ENCODE assay signal across 11 mouse cellular contexts in the genomic region with DNA sequence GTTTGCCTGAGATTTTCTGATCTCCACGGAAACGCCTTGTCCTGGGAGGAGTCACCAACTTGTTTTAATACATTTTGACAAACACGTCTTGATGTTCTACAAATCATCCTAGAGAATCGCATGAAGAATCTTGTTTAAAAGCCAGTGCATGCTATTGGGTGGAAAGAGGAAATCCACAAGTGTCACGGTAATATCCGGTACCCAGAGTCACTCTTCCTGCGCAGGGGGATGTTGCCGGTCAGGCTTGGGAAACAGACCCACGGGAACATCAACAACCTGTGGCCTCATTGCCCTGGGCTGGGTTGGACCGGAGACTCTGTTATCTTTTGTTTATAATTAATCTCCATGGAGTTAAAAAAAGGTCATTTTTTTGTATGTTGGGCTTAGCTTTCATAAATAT. TPM values are rescaled to one million over a fixed set of nuclear protein-coding genes. Genes with fewer than 3 reads are reported as not detected.
DNase-seq lines count a peak whose midpoint lies in the region; ATAC-seq and TF ChIP-seq lines count a peak whose summit lies in the region.
"Had no signal": no experiment of that assay in that cellular context is flagged by ENCODE, and none has a peak within 500 bp of the region (broad histone marks: within the 10 kb centered on the region; RNA-seq: fewer than 3 reads in every experiment).

No protein-coding gene starts in this region.

- WGBS in kidney, embryonic 14.5 days, result 82% methylated on average over 10 of the region's 10 CpGs
- 68% methylated on average over 10 of the region's 10 CpGs for WGBS in kidney, postnatal 0 days

- no peak overlapping the region for H3K4me2 ChIP-seq in kidney, embryonic 14.5 days (replicated peaks; ENCODE audit: low read depth, low read length)
- H3K4me2 ChIP-seq in kidney, postnatal 0 days (ENCODE audit: low read length), result no peak overlapping the region
- H3K4me2 ChIP-seq: limb, embryonic 12.5 days; stomach, embryonic 15.5 days had no signal

- no peaks in the 10 kb centered on the region for H3K27me3 ChIP-seq in kidney, embryonic 14.5 days (ENCODE audit: control insufficient read depth, insufficient read depth, low read length)
- H3K27me3 ChIP-seq in kidney, postnatal 0 days (ENCODE audit: insufficient read depth, low read length), result no peaks in the 10 kb centered on the region
- H3K27me3 ChIP-seq: limb, embryonic 12.5 days; stomach, embryonic 15.5 days had no signal

- H3K9ac ChIP-seq in kidney, embryonic 14.5 days (ENCODE audit: low read depth, low read length), result no peak overlapping the region
- no peak overlapping the region for H3K9ac ChIP-seq in kidney, postnatal 0 days (ENCODE audit: low read depth, low read length)
- H3K9ac ChIP-seq: limb, embryonic 12.5 days; stomach, embryonic 15.5 days had no signal

- no peaks in the 10 kb centered on the region for H3K36me3 ChIP-seq in kidney, embryonic 14.5 days (ENCODE audit: control insufficient read depth, insufficient read depth, low read length)
- no peaks in the 10 kb centered on the region for H3K36me3 ChIP-seq in kidney, postnatal 0 days (ENCODE audit: insufficient read depth, low read length)
- H3K36me3 ChIP-seq: limb, embryonic 12.5 days; stomach, embryonic 15.5 days had no signal

- H3K4me3 ChIP-seq in kidney, embryonic 14.5 days (ENCODE audit: low read length), result no peak overlapping the region
- no peak overlapping the region for H3K4me3 ChIP-seq in kidney, postnatal 0 days (replicated peaks; ENCODE audit: low read depth, low read length)
- H3K4me3 ChIP-seq: limb, embryonic 12.5 days; stomach, embryonic 15.5 days had no signal

- H3K9me3 ChIP-seq in kidney, embryonic 14.5 days (ENCODE audit: control insufficient read depth, low read length), result no peaks in the 10 kb centered on the region; the same call in 1 of the 2 replicates
- no peaks in the 10 kb centered on the region for H3K9me3 ChIP-seq in kidney, postnatal 0 days (replicated peaks; ENCODE audit: low read length)
- H3K9me3 ChIP-seq: limb, embryonic 12.5 days; stomach, embryonic 15.5 days had no signal

- peak; percentile 57 for DNase-seq in kidney, adult 11 months
- peak; percentile 71 to 79 for DNase-seq in heart, adult 9 months (ENCODE audit: low spot score in 2 of 2)
- DNase-seq in kidney, postnatal 0 days (ENCODE audit: low spot score), result peak; percentile 35
- no peak for DNase-seq in right cerebral cortex, postnatal 36 days (ENCODE audit: low spot score in 2 of 2)
- no peak for DNase-seq in cerebellum, adult 9-10 months
- no peak for DNase-seq in layer of hippocampus, adult 9-10 months (ENCODE audit: low spot score)

- ATAC-seq in kidney, embryonic 14.5 days (ENCODE audit: low FRiP score, low TSS enrichment), result no peak
- ATAC-seq in kidney, postnatal 0 days (replicated peaks; ENCODE audit: low FRiP score, low read depth), result no peak
- peak; percentile 54 for ATAC-seq in megakaryocyte progenitor cell, adult 5-6 weeks (replicated peaks; ENCODE audit: poor library complexity)
- ATAC-seq: CD4-positive, CD25-positive, alpha-beta regulatory T cell, adult 4 months had no signal

- no peak for TF ChIP-seq CTCF in kidney, postnatal 0 days (IDR thresholded peaks at IDR 0.05; ENCODE audit: low read depth)

- no peaks in the 10 kb centered on the region for H3K4me1 ChIP-seq in kidney, embryonic 14.5 days (ENCODE audit: control insufficient read depth, insufficient read depth, low read length)
- H3K4me1 ChIP-seq in kidney, postnatal 0 days (replicated peaks; ENCODE audit: insufficient read depth, low read length), result 0 out of 2 replicates have a peak, but pooled peaks cover 3% of the 10 kb centered on the region
- H3K4me1 ChIP-seq: stomach, embryonic 15.5 days had no signal

- H3K27ac ChIP-seq in kidney, embryonic 14.5 days (ENCODE audit: low read depth, low read length), result no peak overlapping the region
- H3K27ac ChIP-seq in kidney, postnatal 0 days, result no peak overlapping the region
- H3K27ac ChIP-seq: limb, embryonic 12.5 days; stomach, embryonic 15.5 days had no signal

RNA-seq across cellular contexts. Expression of a gene that starts 22.1 kb away (rescaled TPM):
- polyA plus RNA-seq in kidney, embryonic 14.5 days (2014; fragmentation: Nextera tagmentation; extraction: Ambion mirVana), result 17.9 and 33.9 TPM in 2 replicates
- 28.8 and 30.5 TPM in 2 replicates for polyA plus RNA-seq in kidney, postnatal 0 days (2015; fragmentation: Nextera tagmentation; extraction: Ambion mirVana)
- 3.0 and 3.3 TPM in 2 replicates for total RNA-seq in megakaryocyte progenitor cell, adult 5-6 weeks (2015)
- total RNA-seq in megakaryocyte progenitor cell, adult 5-6 weeks (2017), result 6.0 and 6.7 TPM in 2 replicates

Comparison
In these comparisons a context has a peak if more than half of its experiments do, and no peak if none do; other contexts are left out.
1. DNase-seq: peak in kidney, adult 11 months (single experiment), heart, adult 9 months (2 of 2) and kidney, postnatal 0 days (single experiment); none in right cerebral cortex, postnatal 36 days (0 of 2), cerebellum, adult 9-10 months (single experiment) and layer of hippocampus, adult 9-10 months (single experiment).